Mouse (Mus musculus): ENCODE measurements around the gene Tmem144.

Gene Tmem144

DNA sequence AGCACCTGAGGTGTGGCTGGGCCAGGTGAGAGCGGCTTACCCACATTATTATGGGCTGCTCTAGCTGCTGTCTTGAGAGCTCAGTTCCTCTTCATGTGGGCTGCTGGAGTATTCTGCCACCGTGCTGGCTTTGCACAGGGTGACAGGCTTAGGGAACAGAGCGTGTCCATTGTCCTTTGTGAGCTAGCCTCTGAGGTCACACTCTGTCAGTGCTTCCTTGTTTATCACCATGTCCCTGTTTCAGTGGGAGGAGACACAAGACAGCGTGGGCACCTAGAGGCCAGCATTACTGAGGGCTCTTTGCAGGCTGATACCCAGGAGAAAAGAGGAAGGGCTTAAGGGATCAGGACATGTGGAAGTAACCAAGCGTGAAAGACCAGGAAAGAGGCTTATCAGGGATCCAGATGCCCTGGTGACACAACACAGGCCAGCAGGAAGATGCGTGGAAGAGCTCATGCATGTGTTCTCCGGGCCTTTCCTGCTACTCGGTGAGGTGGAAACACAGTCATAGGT is at the start of gene Tmem144:
Gene Tmem144, minus strand, starts transcription at position 120 of the 513 bp plus-strand sequence.
- Histone ChIP-seq H3K36me3 (ENCODE audit: control insufficient read depth, insufficient read depth, low read length, poor library complexity, severe bottlenecking) (no peaks in the 10 kb centered on the region), H3K27me3 (ENCODE audit: control insufficient read depth, insufficient read depth, low read length, poor library complexity, severe bottlenecking) (no peaks in the 10 kb centered on the region)
- DNase-seq (ENCODE audit: low read depth, low spot score) = peak; percentile 6

DNA sequence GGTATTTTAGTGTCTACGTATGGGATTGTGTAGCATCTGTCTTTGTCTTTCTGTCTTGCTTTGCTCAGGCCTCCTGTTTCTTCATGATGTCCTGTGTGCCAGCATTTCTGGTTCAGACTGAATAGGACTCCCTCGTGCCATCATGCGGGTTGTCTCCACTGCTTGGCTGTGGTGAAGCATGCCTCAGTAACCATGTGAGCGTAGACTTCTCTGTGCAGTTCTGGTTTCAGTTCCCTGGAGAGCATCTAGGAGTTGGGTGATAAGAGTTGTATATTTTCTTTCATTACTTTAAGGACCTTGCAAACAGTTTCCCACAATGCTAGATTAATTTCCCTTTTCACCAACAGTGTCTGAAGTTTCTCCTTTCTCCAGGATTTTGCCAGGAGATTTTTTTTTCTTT is 49.2 kb upstream of the Tmem144 start:
- H3K27me3 ChIP-seq (ENCODE audit: control insufficient read depth, insufficient read depth, low read length, poor library complexity, severe bottlenecking) = no peaks in the 10 kb centered on the region
- no peak for DNase-seq (ENCODE audit: low read depth, low spot score)
- no peaks in the 10 kb centered on the region for H3K36me3 ChIP-seq (ENCODE audit: control insufficient read depth, insufficient read depth, low read length, poor library complexity, severe bottlenecking)

DNA sequence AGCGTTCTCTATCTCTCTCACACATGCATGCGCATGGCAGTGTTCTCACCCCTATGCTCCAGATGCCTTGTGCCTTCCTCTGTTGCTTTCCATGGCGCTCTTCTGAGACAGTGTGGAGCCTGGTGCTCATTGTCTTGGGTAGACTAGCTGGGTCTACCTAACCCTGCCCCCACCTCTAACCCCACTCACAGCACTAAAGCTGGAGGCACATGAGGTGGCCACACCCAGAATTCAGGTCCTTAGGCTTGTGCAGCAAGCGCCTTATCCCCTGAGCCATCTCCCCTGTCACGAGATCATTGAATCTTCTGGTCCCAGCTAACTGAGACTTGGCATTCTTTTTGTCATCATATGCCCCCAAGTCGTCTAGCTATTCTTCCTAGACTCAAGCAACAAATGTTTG is 48.7 kb upstream of the Tmem144 start:
- H3K36me3 ChIP-seq (ENCODE audit: control insufficient read depth, insufficient read depth, low read length, poor library complexity, severe bottlenecking) = no peaks in the 10 kb centered on the region
- no peak for DNase-seq (ENCODE audit: low read depth, low spot score)
- no peaks in the 10 kb centered on the region for H3K27me3 ChIP-seq (ENCODE audit: control insufficient read depth, insufficient read depth, low read length, poor library complexity, severe bottlenecking)

DNA sequence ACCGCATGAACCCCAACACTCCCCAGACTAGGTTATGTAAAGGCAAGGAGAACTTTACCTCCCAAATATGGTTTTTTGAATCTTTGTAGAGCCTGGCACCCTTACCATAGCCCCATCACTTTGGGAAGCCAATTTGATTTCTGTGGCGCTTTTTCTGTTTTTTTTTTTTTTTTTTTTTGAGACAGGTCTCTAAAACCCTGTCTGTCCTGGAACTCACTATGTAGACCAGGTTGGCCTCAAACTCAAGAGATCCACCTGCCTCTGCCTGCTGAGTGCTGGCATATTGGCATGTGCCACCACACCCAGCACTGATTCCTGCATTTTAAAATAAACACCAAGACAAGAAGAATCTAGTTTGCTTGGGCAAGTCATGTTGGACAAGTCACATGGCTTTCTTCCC is 47.9 kb upstream of the Tmem144 start:
- Histone ChIP-seq H3K27me3 (ENCODE audit: control insufficient read depth, insufficient read depth, low read length, poor library complexity, severe bottlenecking) (no peaks in the 10 kb centered on the region), H3K36me3 (ENCODE audit: control insufficient read depth, insufficient read depth, low read length, poor library complexity, severe bottlenecking) (no peaks in the 10 kb centered on the region)
- no peak for DNase-seq (ENCODE audit: low read depth, low spot score)

DNA sequence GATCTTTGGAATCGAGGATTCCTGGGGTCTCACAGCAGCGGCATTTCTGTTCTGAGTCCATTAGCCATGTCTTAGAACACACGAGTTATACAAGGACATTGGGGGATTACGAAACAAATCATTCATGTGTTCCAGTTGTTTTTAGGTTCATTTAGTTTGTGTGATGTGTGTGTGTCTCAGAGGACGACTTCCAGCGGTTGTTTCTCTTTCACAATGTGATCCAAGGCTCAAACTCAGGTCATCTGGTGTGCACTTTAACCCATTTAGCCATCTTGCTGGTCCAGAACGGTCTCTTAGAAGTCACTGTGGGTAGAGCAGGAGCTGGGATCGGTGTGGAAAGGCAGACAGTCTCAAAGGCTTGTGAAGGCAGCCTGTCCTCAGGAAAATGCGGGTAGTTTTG is 47.3 kb upstream of the Tmem144 start:
- no peaks in the 10 kb centered on the region for H3K36me3 ChIP-seq (ENCODE audit: control insufficient read depth, insufficient read depth, low read length, poor library complexity, severe bottlenecking)
- DNase-seq (ENCODE audit: low read depth, low spot score) = no peak
- no peaks in the 10 kb centered on the region for H3K27me3 ChIP-seq (ENCODE audit: control insufficient read depth, insufficient read depth, low read length, poor library complexity, severe bottlenecking)

DNA sequence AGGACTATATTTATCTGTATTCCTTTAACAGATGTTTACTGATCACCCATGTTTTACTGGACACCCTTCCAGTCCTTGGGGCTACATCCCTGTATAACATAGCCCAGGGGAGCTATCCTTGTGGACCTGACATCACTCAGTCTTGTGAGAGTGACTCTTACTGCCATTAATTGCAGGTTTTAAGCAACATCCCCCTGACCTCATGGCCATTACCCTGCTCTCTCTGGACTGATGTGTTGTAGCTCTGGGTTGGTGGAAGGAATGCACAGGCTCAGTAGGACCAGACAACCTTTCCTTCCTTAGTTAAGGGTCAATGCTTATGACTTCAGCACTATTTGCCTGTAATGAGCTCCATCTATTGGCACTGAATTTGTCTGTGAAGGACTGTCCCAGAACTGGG is 45.9 kb upstream of the Tmem144 start:
- DNase-seq (ENCODE audit: low read depth, low spot score) = no peak

DNA sequence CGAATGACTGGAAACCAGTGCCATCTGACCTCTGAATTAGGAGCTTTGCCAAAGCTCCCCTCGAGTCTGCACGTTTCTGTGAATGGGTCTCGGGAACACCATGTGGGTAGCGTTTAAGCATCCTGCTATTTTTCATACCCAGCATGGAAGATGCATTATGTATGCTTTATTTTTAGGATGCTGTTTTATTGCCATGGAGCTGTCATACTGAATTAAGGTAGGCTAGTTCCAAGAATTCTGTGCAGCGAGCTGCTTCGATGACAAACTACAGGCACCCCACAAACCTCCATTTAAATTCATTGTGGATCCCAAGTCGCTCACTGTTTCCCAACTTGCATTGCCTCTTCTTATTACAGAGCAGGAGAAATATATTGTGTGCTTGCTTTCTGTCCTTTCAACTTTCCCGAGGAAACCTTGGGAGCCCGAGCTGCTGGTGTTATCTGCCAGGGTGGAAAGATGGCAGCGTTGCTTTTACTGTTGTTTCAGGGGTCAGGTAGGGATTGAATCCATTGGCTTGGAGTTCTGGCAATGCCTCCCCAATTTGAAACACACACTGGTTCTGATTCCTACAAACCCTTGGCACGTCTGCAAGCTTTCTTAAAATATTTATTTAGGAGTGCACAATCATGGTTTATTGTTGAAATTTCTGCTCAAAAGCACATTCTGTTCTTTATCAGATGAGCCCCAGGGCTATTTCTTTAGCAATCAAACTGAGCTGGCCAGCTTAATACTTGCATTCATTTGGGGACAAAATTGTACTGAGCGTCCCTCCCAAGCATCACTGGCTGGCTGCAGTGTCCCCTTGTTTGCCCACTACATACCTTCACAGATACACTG is 45.2 kb upstream of the Tmem144 start:
- Histone ChIP-seq H3K36me3 (ENCODE audit: control insufficient read depth, insufficient read depth, low read length, poor library complexity, severe bottlenecking) (no peaks in the 10 kb centered on the region), H3K27me3 (ENCODE audit: control insufficient read depth, insufficient read depth, low read length, poor library complexity, severe bottlenecking) (no peaks in the 10 kb centered on the region)
- no peak for DNase-seq (ENCODE audit: low read depth, low spot score)

More for the DNA sequence above, 45.9 kb upstream of the Tmem144 start:
- Histone ChIP-seq H3K36me3 (ENCODE audit: control insufficient read depth, insufficient read depth, low read length, poor library complexity, severe bottlenecking) (no peaks in the 10 kb centered on the region), H3K27me3 (ENCODE audit: control insufficient read depth, insufficient read depth, low read length, poor library complexity, severe bottlenecking) (no peaks in the 10 kb centered on the region)

DNA sequence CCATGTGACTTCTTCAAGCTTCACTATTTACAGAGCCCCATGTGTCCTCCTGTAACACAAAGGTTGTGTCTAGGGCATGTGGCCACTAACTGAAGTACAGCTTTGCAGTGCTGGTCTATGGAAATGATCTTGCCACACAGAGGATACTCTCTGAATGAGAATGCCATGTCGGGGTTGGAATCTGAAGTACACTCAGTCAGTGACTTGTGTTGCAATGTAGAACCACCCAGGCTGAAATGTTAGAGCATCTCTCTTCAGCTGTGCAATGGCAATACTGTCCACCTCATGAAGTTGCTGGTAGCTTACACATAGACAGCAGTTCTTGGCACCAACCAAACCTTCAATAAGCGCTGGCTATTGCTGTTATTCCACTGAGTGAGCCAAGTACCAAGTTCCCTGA is 35.4 kb upstream of the Tmem144 start:
- peaks cover 3% of the 10 kb centered on the region; the same call in 1 of the 2 replicates for H3K27me3 ChIP-seq (ENCODE audit: control insufficient read depth, insufficient read depth, low read length, poor library complexity, severe bottlenecking)
- H3K36me3 ChIP-seq (ENCODE audit: control insufficient read depth, insufficient read depth, low read length, poor library complexity, severe bottlenecking) = no peaks in the 10 kb centered on the region
- DNase-seq (ENCODE audit: low read depth, low spot score) = no peak

DNA sequence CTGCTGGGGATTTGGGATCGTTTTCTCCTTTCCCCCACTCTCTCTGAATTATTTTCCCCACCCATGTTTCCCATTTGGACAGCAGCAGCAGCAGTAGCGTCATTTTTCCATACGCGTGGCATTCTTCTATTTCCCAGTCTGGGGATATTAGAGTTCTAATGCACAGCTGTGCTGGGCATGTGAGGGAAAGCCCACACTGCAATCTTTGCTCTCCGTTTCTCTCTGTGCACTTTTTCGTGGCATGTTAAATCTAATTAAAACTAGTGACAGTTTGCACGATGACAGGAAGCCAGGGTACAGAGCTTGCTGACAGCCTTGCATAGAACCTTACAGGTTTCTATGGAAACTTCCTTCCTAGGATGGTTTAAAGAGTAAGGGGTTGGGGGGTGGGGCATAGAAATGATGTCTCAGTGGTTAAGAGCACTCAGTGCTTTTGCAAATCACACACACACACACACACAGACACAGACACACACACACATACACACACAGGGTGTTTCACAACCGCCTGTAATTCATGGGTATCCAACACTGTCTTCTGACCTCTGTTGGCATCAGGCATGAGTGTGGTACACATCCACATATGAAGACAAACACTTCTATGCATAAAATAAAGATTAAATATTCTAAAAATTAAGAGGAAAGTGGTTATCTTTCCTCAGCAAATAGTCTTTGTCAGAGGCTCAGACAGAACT is 34.7 kb upstream of the Tmem144 start:
- DNase-seq (ENCODE audit: low read depth, low spot score) = no peak
- peaks cover 3% of the 10 kb centered on the region; the same call in 1 of the 2 replicates for H3K27me3 ChIP-seq (ENCODE audit: control insufficient read depth, insufficient read depth, low read length, poor library complexity, severe bottlenecking)

DNA sequence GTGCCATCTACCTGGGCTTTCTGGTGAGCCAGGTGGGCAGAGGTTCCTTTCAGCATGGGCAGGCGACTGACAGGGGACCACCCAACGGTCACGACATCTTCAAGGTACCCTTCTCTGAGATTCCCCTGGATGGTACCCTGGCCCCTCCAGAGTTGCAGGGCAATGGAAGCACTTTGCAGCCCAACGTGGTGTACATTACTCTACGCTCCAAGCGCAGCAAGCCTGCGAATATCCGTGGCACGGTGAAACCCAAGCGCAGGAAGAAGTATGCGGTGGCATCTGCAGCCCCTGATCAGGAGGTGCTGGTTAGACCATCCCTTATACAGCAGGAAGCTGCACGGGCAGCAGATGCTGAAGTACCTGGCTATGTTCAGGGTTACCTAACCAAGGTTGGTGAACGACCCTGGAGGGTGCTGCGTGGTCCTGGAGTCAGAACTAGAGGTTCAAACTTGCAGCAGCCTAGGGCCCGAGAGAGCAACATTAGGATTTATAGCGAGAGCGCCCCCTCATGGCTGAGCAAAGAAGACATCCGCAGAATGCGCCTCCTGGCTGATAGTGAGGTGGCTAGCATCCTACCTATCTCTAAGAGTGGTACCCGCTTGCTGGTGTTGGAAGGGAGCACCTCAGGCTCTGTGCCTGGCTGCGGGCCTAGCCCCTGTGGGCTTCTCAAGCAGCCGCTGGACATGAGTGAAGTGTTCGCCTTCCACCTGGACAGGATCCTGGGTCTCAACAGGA is 34.0 kb upstream of the Tmem144 start:
- no peaks in the 10 kb centered on the region for H3K36me3 ChIP-seq (ENCODE audit: control insufficient read depth, insufficient read depth, low read length, poor library complexity, severe bottlenecking)
- peak; percentile 46 for DNase-seq (ENCODE audit: low read depth, low spot score)
- H3K27me3 ChIP-seq (ENCODE audit: control insufficient read depth, insufficient read depth, low read length, poor library complexity, severe bottlenecking) = peaks cover 3% of the 10 kb centered on the region; the same call in 1 of the 2 replicates

More for the DNA sequence above, 34.7 kb upstream of the Tmem144 start:
- no peaks in the 10 kb centered on the region for H3K36me3 ChIP-seq (ENCODE audit: control insufficient read depth, insufficient read depth, low read length, poor library complexity, severe bottlenecking)

DNA sequence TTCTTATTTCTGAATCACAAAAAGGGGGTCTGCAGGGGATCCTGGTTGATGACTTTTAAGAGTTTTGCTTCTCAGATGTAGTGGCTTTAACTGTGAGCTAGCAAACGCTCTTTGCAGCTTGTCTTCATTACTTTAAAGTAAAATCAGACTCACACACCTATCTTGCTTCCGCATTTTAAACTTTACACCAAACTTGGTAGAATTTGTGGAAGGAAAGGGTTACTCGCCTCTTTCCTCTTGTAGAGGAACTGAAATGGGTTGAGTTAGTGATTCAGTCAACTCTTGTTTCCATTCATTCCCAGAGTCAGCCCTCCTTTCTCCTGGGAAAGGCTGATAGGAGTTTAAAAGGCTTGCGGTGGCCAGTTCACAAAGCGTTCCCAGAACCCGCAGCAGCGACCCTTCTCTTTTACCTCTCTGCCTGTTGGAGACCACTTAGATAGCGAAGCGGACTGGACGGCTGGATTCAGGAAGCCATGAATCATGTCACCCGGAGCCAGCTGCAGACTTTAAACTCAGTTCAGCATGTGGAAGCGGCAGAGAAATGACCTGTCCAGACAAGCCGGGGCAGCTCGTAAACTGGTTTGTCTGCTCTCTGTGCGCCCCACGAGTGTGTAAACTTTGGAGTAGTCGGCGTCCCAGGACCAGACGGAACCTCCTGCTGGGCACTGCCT is 33.2 kb upstream of the Tmem144 start:
- DNase-seq (ENCODE audit: low read depth, low spot score) = peak; percentile 34
- Histone ChIP-seq H3K27me3 (ENCODE audit: control insufficient read depth, insufficient read depth, low read length, poor library complexity, severe bottlenecking) (peaks cover 3% of the 10 kb centered on the region; the same call in 1 of the 2 replicates), H3K36me3 (ENCODE audit: control insufficient read depth, insufficient read depth, low read length, poor library complexity, severe bottlenecking) (no peaks in the 10 kb centered on the region)

DNA sequence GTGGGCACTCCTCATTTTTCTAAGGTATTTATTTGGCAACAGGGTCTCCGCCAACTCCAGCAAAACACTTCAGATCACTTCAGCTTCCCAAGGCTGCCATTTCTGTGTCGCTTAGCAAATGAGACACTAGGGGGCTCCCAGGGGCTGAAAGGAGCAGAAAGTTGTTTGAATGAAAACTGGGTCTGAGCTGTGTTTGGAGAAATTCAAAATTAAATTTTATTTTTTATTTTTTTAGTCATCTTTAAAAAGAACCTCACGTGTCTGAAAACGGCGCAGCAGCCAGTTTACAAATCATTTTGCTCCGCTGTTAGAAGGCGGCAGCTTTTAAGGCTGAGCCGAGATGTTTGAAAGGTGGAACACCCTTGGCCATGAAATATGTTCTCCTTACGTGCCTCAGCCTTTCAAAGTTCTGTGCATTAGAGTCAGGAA is 32.2 kb upstream of the Tmem144 start:
- peak; percentile 49 for DNase-seq (ENCODE audit: low read depth, low spot score)
- peaks cover 3% of the 10 kb centered on the region; the same call in 1 of the 2 replicates for H3K27me3 ChIP-seq (ENCODE audit: control insufficient read depth, insufficient read depth, low read length, poor library complexity, severe bottlenecking)
- H3K36me3 ChIP-seq (ENCODE audit: control insufficient read depth, insufficient read depth, low read length, poor library complexity, severe bottlenecking) = no peaks in the 10 kb centered on the region

DNA sequence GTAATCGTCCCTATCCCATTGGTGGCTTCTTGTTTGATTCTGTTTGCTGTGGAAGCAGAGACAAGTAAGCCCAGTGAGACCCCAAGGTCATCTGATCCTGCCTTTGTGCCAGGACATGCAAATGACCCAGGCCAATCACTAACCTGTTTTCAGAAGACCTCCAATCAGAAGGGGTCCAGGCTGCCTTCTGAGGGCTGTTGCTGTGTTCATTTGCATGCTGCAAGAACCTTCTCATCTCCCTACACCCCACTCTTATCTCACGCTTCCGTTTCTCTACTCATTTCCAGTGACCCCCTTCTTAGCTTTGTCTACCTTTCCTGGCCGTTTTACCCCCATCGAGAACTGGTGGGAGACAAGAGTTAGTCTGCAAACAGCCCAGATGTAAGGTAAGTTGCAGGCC is 31.7 kb upstream of the Tmem144 start, which contains the start of gene Fam198b:
Gene Fam198b, plus strand, starts transcription at position 229 of the 400 bp plus-strand sequence.
- DNase-seq (ENCODE audit: low read depth, low spot score) = no peak
- peaks cover 3% of the 10 kb centered on the region; the same call in 1 of the 2 replicates for H3K27me3 ChIP-seq (ENCODE audit: control insufficient read depth, insufficient read depth, low read length, poor library complexity, severe bottlenecking)
- no peaks in the 10 kb centered on the region for H3K36me3 ChIP-seq (ENCODE audit: control insufficient read depth, insufficient read depth, low read length, poor library complexity, severe bottlenecking)

DNA sequence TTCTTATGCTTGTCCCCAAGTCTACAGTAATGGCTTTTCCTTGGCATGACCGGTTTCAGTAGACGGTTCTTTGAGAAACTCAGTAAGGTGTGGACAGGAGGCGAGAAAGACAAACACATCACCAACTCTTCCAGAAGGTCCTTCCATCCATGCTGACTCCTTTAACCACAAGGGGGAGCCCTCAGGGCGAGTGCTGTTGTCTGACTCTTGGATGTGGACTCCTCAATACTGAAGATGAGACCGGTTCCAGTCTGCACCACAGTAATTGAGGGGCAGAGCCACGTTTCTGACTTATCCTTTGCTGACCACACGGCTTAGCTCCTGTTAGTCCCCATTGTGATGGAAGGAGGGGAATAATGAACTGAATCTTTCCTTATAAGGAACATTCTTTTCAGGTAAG is 30.5 kb upstream of the Tmem144 start:
- Histone ChIP-seq H3K27me3 (ENCODE audit: control insufficient read depth, insufficient read depth, low read length, poor library complexity, severe bottlenecking) (peaks cover 3% of the 10 kb centered on the region; the same call in 1 of the 2 replicates), H3K36me3 (ENCODE audit: control insufficient read depth, insufficient read depth, low read length, poor library complexity, severe bottlenecking) (no peaks in the 10 kb centered on the region)
- peak; percentile 68 for DNase-seq (ENCODE audit: low read depth, low spot score)
